In genomic region chr6:90754927-90755612, GRCm38 (mm10) we compare ENCODE assay signal across 12 mouse cellular contexts.
DNase-seq lines count a peak whose midpoint lies in the region; ATAC-seq and TF ChIP-seq lines count a peak whose summit lies in the region.
"Had no signal": no experiment of that assay in that cellular context is flagged by ENCODE, and none has a peak within 500 bp of the region (broad histone marks: within the 10 kb centered on the region; RNA-seq: fewer than 3 reads in every experiment).

No protein-coding gene starts in this region.

- no peak overlapping the region for H3K4me3 ChIP-seq in kidney, embryonic 16.5 days (ENCODE audit: low read length)
- no peak overlapping the region for H3K4me3 ChIP-seq in spleen, adult 2 months (ENCODE audit: extremely low read depth, insufficient read depth, insufficient read length)
- H3K4me3 ChIP-seq in forebrain, embryonic 10.5 days: no peak overlapping the region
- H3K4me3 ChIP-seq: heart, embryonic 15.5 days; hindbrain, embryonic 13.5 days; midbrain, embryonic 13.5 days had no signal

- no peak for TF ChIP-seq CTCF in spleen, adult 2 months (IDR thresholded peaks at IDR 0.05; ENCODE audit: extremely low read depth, insufficient read depth, insufficient read length, insufficient replicate concordance)

- WGBS in kidney, embryonic 16.5 days: 61% methylated on average over 7 of the region's 7 CpGs
- WGBS in spleen, adult 2 months: 67% methylated on average over 7 of the region's 7 CpGs
- 80% methylated on average over 7 of the region's 7 CpGs for WGBS in forebrain, embryonic 10.5 days

- no peaks in the 10 kb centered on the region for H3K9me3 ChIP-seq in kidney, embryonic 16.5 days (ENCODE audit: low read length)
- H3K9me3 ChIP-seq in forebrain, embryonic 10.5 days: no peaks in the 10 kb centered on the region
- H3K9me3 ChIP-seq: heart, embryonic 15.5 days; hindbrain, embryonic 13.5 days; midbrain, embryonic 13.5 days had no signal

- no peak for ATAC-seq in kidney, embryonic 16.5 days (ENCODE audit: low FRiP score, low TSS enrichment)
- ATAC-seq: midbrain, embryonic 13.5 days had no signal

- no peak overlapping the region for H3K27ac ChIP-seq in kidney, embryonic 16.5 days (ENCODE audit: low read length)
- peak overlapping the region; percentile 37 for H3K27ac ChIP-seq in spleen, adult 2 months (ENCODE audit: insufficient read depth, low read length)
- no peak overlapping the region for H3K27ac ChIP-seq in forebrain, embryonic 10.5 days
- H3K27ac ChIP-seq: hindbrain, embryonic 13.5 days; liver, embryonic 14.5 days; midbrain, embryonic 13.5 days had no signal

- TF ChIP-seq POLR2A in spleen, adult 2 months (IDR thresholded peaks at IDR 0.05; ENCODE audit: low read depth, low read length): no peak

- H3K4me2 ChIP-seq in kidney, embryonic 16.5 days (replicated peaks; ENCODE audit: low read depth, low read length): no peak overlapping the region
- H3K4me2 ChIP-seq: heart, embryonic 15.5 days; hindbrain, embryonic 13.5 days; midbrain, embryonic 13.5 days had no signal

- no peak overlapping the region for H3K9ac ChIP-seq in kidney, embryonic 16.5 days (replicated peaks; ENCODE audit: low read length)
- H3K9ac ChIP-seq: heart, embryonic 15.5 days; hindbrain, embryonic 13.5 days; liver, embryonic 14.5 days; midbrain, embryonic 13.5 days had no signal

- peak; percentile 38 for DNase-seq in adrenal gland, postnatal 14 days
- no peak for DNase-seq in adrenal gland, adult 18-20 months (ENCODE audit: low spot score in 2 of 2)
- DNase-seq in kidney, adult 8-10 months: peak; percentile 28 to 33
- no peak for DNase-seq in spleen, adult 2 months (ENCODE audit: low read depth in 1 of 2, low spot score in 2 of 2)
- DNase-seq in spleen, postnatal 36 days (ENCODE audit: low spot score in 2 of 2): no peak
- no peak for DNase-seq in forebrain, embryonic 10.5 days (ENCODE audit: extremely low spot score, low spot score)
- DNase-seq in neural tube, embryonic 10.5 days (ENCODE audit: extremely low spot score, low spot score): no peak

- no peaks in the 10 kb centered on the region for H3K27me3 ChIP-seq in kidney, embryonic 16.5 days (ENCODE audit: insufficient read depth, low read length)
- no peaks in the 10 kb centered on the region for H3K27me3 ChIP-seq in spleen, adult 2 months (ENCODE audit: control insufficient read depth, insufficient read depth, low read length)
- no peaks in the 10 kb centered on the region for H3K27me3 ChIP-seq in forebrain, embryonic 10.5 days (ENCODE audit: poor library complexity, severe bottlenecking)
- H3K27me3 ChIP-seq: heart, embryonic 15.5 days; hindbrain, embryonic 13.5 days; midbrain, embryonic 13.5 days had no signal

- H3K4me1 ChIP-seq in kidney, embryonic 16.5 days (ENCODE audit: insufficient read depth, low read length): no peaks in the 10 kb centered on the region
- peaks cover 51% of the 10 kb centered on the region; the same call in 1 of the 2 replicates for H3K4me1 ChIP-seq in spleen, adult 2 months (ENCODE audit: control insufficient read depth, insufficient read depth, insufficient read length)
- peaks cover 10% of the 10 kb centered on the region for H3K4me1 ChIP-seq in forebrain, embryonic 10.5 days

- no peaks in the 10 kb centered on the region for H3K36me3 ChIP-seq in kidney, embryonic 16.5 days (ENCODE audit: insufficient read depth, low read length)
- H3K36me3 ChIP-seq in spleen, adult 2 months (ENCODE audit: control insufficient read depth, insufficient read depth, low read length): no peaks in the 10 kb centered on the region
- peaks cover 3% of the 10 kb centered on the region; the same call in 1 of the 2 replicates for H3K36me3 ChIP-seq in forebrain, embryonic 10.5 days (replicated peaks)
- H3K36me3 ChIP-seq: heart, embryonic 15.5 days had no signal

Comparison
In these comparisons a context has a peak if more than half of its experiments do, and no peak if none do; other contexts are left out.
1. DNase-seq: peak in adrenal gland, postnatal 14 days (single experiment) and kidney, adult 8-10 months (2 of 2); none in adrenal gland, adult 18-20 months (0 of 2), spleen, adult 2 months (0 of 2), spleen, postnatal 36 days (0 of 2), forebrain, embryonic 10.5 days (single experiment) and neural tube, embryonic 10.5 days (single experiment).